Mouse (Mus musculus) adrenal gland, adult 18-20 months (tissue): ENCODE data around the gene Aff3. TPM values are rescaled to one million over a fixed set of nuclear protein-coding genes. Genes with fewer than 3 reads are reported as not detected.

Experiments
- DNase-seq, 2 experiments: peaks; one replicate each; pipeline ENCODE4 v3.0.0; 2021 to 2022; ENCODE audit warnings: low spot score in 2 of 2
- total RNA-seq, 2 experiments: library from RNA; stranded (reverse); gene quantifications; 1 replicate in 1 of 2; 2 replicates in 1 of 2; pipeline ENCODE4 v1.2.3; 2021

Aff3 gene
- total RNA-seq, 2 experiments from 2014 or later = 2.2 to 2.8 TPM

DNA sequence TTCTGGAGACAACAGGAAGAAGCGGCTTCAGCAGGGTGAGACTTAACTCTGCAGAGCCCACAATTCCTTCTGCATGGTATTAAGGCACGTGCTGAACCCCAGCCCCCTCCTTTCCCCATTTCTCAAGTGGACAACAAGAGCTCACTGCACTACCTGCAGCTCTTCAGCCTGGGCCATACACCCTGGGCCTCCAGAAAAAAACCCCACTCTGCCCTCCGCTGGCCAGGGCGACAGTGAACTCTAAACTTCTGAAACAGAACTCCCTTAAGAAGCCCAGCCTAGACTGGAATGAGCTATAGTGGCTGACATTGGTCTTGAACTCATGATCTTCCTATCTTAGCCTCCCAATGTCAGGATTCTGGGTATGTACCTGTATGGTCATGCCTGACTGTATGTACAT is 59.3 kb downstream of the Aff3 start:
- DNase-seq = no peak

DNA sequence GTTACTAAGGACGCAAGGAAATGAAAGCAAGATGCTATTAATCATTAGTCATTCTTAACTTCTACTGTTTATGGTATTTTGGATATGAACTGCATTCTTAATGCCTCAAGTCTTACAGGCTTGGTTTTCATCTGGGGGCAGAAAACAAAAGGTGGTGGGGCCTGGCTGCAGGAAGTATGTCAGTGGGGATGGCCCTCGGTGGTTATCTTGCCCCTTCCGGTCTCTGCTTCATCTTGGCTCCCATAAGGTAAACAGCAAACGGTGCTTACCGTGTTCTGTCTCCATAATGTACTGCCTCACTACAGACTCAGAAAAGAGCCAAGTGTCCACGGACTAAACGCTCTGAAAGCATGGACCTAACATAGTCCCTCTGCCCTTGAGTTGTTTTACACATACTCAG is 60.1 kb downstream of the Aff3 start:
- DNase-seq = no peak

DNA sequence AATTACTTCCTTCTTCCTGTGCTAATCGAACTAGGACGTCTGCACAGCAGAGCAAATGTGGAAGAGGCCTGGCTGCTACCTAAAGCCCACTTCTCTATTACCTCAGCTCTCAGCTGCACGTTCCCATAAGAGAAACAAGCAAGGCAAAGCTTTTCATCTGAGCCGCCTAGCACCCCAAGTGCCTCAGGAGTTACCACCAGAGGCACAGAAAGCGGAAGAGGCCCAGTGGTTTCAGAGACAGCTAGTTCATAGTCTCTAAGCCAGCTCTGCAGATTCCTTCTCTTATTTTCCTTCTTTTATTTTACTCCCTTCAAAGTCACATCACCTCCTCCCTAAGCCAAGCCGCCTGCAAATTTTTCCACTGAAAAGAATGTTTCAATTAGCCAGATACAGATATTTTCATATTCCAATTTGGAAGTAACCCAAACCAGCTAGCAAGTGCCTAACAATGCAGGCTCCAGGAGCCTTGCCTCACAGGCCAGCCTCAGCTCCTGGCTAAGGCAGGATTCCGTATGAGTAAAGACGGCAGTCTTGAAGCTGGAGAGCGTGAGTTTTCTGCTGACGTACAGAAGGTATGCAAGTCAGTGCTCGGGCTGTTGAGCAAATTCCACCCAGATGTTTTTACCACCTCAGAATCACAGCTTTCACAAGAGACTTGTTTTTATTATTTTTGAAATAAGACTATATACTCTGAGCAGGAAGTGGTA is 62.8 kb downstream of the Aff3 start:
- no peak for DNase-seq

DNA sequence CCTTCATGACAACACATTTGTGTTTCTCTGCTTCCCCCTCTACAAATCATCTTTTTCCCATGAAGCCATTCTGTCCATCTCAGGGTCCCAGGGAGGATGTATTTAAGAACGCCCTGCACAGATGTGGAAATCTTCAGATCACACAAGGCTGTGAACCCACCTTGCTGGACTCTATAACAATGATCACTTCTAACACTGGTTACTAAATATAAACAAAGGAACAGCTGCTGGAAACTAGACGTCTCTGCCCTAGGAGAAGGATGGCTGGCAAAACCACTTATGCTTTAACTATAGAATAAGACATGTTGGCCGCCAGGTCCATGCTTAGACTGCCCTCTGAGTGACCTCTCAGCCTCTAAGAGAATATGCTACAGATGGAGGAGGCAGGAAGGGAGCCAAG is 69.4 kb downstream of the Aff3 start:
- DNase-seq = no peak

DNA sequence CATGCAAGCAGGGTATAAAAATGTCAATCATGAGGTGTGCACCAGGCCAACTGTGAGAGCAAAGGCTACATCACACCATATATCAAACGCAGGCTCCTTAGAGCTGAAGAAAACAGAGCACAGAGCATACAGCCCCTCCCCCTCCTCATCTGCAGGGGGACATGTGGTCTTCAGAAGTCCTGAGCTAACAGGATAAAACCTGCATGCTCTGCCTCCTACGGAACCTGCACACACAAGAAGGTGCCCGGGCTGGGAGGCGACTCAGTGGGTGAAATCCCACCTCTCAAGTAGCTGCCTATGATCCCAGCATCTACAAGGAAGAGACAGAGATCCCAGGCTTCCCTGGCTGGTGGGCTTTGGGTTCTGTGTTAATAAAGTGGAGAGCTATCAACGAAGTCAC is 70.0 kb downstream of the Aff3 start:
- DNase-seq = no peak

DNA sequence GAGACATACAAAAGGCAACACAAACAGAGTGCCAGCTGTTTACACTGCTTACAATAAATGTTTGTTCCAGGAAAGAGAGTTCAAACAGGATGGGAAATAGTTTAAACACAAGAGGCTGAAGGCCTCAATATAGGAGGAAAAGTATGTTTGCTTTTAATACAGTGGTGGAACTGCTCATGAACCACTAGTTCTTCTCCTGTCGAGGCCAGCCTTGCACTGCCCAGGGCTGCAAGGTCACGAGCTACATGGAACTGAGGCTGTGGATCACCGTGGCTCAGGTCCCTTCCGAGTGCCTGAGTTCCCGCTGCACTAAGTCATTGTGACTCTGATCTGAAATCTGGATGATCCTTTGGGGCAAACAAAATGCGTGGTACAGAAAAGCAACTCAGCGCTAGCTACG is 73.6 kb downstream of the Aff3 start:
- no peak for DNase-seq

DNA sequence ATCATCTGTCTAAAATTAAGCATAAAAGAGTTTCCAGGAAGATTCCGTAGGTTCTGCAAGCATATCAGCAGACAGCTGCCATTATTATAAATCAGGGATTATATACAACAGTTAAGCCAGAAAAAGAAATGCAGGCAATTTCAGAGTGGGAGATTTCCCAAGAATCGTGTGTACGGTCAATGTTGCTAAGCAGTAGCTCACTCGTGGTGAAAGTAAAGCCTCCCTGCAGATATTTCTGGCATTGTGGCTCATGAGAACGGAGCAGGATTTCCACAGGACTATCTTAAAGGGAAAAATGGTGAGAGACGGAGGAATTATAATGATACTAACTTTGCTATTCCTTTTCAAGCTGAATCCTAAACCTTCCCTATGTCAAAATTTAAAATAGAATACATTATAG is 76.0 kb downstream of the Aff3 start:
- DNase-seq = no peak

DNA sequence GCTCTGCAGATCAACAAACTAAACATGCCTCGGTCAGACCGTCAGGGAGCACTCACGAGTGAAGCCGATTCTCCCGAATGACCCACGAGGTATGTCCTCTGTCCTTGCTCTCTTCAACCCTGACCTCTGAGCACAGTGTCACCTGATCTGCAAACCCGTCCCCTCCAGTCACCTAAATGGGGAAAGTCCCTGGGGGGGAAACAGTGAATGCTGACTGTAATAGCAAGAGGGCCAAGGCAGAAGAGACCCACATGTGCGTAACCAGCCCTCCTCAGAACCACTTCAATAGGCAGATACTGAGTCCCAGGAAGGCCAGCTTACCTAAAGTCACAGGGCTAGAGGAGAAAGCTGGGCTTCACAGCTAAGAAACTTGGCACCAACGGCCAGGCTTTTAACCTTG is 82.4 kb downstream of the Aff3 start:
- no peak for DNase-seq

DNA sequence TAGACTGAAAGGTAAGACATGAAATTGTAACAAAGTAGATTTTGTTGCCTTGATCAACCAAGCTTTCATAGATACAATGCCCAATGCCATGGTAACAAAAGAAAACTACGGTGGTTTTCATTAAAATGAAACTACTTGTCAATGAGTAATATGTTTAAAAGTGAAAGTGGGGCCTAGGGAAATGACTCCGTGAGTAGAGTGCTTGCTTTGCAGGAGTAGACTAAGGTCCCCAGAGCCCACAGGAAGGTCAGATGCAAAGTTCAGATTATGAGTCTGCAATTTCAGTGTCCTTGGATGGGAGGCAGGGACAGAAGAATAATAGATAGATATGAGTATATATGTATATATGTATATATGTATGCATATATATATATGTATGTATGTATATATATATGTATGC is 84.2 kb downstream of the Aff3 start:
- DNase-seq = no peak

DNA sequence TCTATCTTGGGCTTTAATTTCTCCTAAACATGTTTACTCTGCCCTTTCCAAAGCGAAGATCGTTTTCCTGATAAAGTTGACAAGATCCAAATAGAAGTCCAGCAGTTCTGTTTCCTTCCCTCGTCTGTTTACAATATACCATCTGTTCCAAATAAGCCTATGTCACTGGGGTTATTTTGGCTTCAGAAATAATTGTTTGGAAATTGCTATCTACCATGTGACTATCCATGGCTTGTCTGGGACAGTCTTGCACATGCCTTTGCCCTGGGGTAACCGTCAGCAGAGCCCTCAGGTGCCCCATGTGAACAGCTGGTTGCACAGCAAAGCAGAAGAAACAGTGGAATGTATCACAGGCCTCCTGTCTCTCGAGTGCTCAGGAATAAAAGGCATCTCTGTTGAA is 86.4 kb downstream of the Aff3 start:
- no peak for DNase-seq

DNA sequence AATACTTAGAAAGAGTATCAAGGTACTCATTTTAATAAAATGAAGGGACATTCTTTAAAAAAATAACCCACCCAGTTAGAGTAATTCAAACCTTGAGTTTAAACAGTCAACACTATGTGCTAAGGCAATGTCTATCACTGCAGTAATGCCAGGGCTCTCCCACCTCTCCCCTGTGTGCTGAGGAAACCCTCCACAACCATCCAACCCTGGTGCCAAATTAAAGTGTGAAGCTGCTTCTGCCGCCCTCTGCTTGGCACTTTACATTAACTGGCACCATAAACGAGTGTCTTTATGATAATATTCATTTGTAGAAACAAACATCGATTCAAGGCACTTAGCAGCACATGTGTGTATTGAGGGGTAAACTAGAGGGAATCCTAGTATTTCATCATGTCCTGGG is 97.0 kb downstream of the Aff3 start:
- no peak for DNase-seq

DNA sequence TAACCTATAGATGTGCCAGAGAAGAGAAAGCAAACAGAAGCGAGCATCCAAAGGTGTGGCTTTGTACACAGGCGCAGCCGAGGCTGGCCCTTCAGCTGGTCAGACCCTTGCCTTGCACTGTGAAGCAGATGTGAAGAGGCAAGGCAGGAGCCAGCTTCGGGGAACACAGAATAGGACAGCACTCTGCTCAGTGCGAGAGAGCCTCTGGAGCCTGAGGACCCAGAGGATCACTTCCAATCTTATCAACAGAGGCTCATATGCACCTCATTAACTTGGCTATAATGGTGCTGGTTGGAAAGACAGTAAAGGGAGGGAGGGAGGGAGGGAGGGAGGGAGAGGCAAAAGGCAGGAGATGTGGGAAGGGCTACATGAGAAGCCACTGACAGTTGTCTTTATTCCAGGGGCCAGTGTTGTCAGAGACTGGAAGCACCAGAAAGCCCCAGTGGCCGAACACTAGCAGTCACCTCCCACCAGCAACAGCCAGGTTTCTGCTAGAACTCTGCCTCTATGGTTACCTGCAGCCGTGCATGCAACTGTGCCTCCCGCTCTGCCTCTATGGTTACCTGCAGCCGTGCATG is 98.6 kb downstream of the Aff3 start:
- DNase-seq = no peak

DNA sequence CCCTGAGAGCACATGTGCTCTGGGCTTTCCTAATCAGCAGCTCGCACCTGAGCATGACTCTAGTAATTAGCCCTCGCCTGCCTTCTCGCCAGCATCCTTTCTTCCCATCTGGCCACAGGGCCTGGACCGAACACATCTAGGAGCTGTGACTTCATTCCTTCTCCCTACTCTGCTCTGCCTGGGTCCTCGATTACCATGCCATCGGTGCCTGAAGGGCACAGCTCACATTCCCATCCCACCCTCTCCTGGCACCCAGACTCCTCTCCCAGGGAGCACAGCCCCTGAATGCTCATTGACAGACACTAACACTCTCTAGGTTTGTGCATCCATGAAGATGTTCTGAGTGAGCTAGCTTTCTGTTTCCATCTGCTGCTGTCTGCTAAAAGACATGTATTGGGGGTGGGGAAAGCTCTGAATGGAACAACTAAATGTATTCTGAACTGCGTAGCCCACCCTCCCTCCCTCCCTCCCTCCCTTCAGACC is 99.4 kb downstream of the Aff3 start:
- DNase-seq = no peak

DNA sequence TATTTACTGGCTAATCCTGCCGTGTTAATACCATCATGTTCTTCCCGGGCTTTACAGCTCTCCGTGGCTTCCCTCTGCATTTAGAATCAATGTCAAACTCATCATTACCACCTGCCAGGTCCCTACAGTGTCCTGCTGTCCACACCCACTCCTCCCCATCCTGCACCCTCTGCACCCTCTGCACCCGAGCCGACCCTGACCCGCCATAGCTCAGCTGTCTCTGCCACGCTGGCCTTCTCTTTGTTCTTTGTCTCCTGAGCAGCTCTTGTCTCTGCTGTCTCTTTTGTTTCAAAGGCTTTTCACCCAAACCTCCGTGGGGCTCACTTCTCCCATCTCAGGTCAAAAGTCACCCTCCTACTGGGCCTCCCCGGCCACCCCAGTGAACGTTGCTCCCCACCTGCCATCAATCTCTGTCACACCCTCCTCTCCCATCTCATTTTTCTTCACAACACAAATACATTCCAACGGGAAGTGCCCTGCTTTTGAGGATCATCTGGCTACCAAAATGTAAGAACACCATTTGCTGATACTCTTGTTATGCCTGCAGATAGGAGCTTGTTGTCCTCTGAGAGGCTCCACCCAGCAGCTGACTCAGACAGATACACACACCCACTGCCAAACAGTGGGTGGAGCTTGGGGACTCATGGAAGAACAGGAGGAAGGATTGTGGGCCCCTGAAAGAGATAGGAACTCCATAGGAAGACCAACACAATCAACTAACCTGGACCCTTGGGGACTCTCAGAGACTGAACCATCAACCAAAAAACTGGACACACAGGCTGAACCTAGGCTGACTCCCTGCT is 102.2 kb downstream of the Aff3 start:
- no peak for DNase-seq

DNA sequence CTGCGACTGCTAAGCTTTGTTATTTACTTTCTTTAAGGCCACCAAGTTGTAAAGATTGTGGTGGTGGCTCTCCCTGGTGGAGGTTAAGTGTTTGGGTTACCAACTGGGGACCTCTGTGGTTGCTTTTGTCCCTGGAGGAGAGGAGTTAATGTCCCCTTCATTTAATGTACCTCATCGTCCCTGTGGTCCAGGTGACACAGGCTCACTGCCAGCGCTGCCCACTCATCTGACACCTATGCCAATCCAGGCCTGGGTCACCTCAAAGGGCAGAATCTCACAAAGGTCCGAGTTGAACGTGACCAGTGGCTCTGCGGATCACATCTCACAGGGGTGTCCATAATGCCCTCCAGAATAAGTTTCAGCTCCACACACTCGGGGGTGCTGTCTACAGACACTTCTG is 103.4 kb downstream of the Aff3 start:
- DNase-seq = no peak

DNA sequence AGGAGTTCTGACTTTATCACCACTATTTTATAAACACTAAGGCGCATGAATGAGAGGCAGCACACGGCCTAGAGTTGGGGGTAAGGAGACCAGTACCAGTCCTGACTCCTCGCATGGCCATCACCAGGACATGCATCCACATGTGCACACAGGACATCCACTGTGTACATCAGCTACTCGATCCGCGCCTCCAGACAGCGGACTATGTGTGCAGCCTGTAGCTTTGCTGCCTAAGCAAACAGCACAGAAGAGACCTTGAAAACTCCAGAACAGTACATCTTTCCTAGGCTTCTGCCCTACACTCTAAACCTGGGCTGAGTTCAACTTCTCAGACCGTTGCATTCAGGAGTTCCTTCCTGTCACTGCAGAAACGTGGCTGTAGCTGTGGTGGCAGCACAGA is 104.1 kb downstream of the Aff3 start:
- DNase-seq = no peak

DNA sequence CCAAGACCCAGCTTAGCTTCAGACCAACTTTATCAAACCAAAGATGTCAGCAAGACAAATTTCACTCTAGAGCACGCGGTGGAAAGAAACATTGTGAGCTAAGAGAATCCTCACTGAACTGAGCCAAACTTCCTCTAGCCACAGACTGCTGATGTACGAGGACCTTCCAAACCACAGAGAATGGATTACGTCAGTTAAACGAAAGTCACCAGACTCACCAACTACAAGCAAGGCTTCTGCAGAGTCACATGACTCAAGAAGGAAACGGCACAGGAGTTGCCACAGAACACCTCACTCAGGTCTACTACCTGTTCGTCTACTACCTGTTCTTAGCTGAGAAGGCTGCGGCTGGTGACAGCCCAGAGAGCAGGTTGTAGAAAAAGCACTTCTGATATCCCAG is 107.1 kb downstream of the Aff3 start:
- DNase-seq = no peak

DNA sequence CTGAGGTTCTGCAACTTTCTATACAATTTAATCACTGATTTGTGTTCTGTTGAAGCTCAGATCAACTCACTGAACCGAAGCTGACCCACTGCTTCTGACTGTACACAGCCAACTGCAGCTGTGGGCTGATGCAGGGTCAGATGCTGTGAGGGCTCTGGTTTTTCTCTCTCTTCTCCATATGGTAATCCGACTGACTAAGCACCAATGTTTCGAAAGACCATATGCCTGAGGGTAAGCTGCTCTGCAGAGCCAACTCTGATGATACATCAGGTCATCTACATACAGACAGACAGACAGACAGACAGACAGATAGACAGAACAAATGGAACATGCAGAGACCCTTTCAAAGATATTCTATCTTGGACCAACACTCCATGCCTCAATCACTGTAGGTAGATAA is 110.2 kb downstream of the Aff3 start:
- DNase-seq = no peak

DNA sequence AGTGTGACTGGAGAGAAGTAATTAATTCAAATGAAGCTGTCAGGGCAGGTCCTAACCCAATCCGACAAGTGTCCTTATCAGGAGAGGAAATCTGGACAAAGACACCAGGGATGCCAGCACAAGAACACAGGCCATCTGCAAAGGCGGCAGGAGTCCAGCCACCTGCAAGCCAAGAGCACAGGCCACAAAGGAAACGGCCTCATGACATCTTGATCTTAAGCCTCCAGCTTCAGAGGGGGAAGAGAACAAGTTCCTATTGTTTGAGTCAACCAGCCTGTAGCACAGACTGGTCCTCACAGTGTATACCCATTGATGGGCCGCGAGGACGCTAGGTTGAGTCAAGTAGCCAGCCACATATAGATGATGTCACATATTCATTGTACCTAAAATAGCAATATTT is 111.7 kb downstream of the Aff3 start:
- no peak for DNase-seq

DNA sequence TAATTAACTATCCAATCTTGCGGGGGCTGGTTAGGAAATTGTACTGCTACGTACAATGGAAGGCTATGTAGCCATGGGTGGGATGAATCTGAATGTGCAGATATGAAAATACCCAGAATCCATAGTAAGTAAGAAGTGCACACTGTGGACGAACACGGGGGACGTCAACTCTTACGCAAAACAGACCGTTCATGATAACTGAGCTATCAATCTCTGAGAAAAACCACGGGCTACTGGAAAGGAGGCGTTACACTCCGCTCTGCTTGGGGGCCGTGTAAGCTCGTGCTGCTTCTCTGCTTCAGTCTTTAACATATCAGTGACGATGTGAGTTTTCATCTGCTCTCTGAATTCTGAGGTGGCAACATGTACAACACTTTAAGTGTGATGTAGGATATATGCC is 114.2 kb downstream of the Aff3 start:
- DNase-seq = no peak

DNA sequence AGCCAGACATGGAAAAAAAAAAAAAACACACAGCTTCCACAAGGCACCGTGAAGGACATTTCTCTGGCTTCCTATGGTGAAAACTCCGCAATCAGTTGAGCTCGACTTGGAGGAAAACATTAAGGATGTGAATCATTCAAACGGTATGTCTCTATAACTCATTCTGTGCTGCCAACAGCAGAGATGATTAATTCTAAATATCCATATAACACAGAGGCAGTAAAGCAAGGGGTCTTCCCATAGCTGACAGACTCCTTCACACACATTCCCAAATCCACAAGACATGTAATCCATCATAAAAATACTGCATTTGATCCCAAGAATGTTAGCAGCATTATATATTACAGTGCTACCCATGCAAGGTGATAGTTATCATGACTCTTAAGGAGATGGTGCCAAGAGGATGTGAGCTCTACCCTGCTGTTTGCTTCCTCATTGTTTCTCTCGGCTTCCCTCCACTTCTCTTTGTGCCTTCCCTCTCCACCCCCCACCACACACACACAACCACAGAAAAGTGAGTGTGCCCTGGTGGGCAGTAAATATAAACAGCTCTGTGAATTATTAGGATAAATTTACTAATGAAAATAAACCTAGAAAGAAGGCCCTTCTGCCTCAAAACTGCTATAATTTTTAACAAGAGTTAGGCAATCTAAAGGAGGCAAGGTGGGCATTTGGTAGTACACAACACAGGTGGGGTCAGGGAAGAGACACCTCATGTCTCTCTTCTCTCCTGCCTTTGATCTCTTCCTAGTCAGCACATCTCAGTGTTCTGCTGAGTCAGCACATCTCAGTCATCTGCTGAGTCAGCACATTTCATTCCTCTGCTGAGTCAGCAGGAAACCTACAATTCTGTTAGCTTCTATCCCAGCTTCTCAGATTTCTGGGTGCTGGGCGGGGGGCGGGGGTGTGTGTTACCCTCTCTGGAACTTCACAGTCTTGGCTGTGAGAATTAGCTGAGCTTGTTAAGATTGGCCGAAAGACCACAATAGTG is 115.8 kb downstream of the Aff3 start:
- no peak for DNase-seq
